Mouse (Mus musculus) heart, embryonic 15.5 days (tissue): ENCODE data around the gene Palm3. TPM values are rescaled to one million over a fixed set of nuclear protein-coding genes. Genes with fewer than 3 reads are reported as not detected.
A peak's percentile ranks its signal among the peaks of the same experiment; 100 is the strongest.

ENCODE experiments used
- ATAC-seq: fragments of 200-750 bp; cut with Nextera tagmentation; replicated peaks from 2 replicates; pipeline ENCODE4 v1.8.0; 2017; ENCODE audit warnings: low read depth, moderate TSS enrichment; ENCODE audit not compliant: insufficient number of reproducible peaks, insufficient read depth, low FRiP score
- H3K27ac ChIP-seq: fragments of 300-500 bp; sonication (generic); 2 replicates; pipeline ENCODE4 v1.5.1; 2015; ENCODE audit warnings: mild to moderate bottlenecking, inconsistent platforms
- H3K27me3 ChIP-seq: fragments of 300-500 bp; sonication (generic); 2 replicates; pipeline ENCODE4 v1.6.1; 2015; ENCODE audit warnings: inconsistent platforms
- H3K36me3 ChIP-seq: fragments of 300-500 bp; sonication (generic); 2 replicates; pipeline ENCODE4 v1.6.1; 2015; ENCODE audit warnings: mild to moderate bottlenecking, inconsistent platforms
- H3K4me1 ChIP-seq: fragments of 300-500 bp; sonication (generic); replicated peaks from 2 replicates; pipeline ENCODE4 v1.6.1; 2015; ENCODE audit warnings: inconsistent platforms
- H3K4me2 ChIP-seq: fragments of 300-500 bp; sonication (generic); 2 replicates; pipeline ENCODE4 v1.6.1; 2015; ENCODE audit warnings: inconsistent platforms, mild to moderate bottlenecking, moderate library complexity
- H3K4me3 ChIP-seq: fragments of 300-500 bp; sonication (generic); 2 replicates; pipeline ENCODE4 v1.5.1; 2015; ENCODE audit warnings: mild to moderate bottlenecking, inconsistent platforms
- H3K9ac ChIP-seq: fragments of 300-500 bp; sonication (generic); 2 replicates; pipeline ENCODE4 v1.6.1; 2015; ENCODE audit warnings: mild to moderate bottlenecking, inconsistent platforms
- H3K9me3 ChIP-seq: fragments of 300-500 bp; sonication (generic); replicated peaks from 2 replicates; pipeline ENCODE4 v1.6.1; 2016; ENCODE audit warnings: inconsistent platforms
- WGBS: fragments of 180-500 bp; shearing (Covaris S2); methylation state at CpG from one replicate; pipeline ENCODE4 v1.1.7; 2015; ENCODE audit warnings: mixed read lengths; 5-methylcytosine and 5-hydroxymethylcytosine counted together
- polyA plus RNA-seq: library from polyadenylated mRNA; unstranded; fragments of >200 nt; fragmentation: Nextera tagmentation; extraction: Ambion mirVana; gene quantifications from 2 replicates; pipeline ENCODE4 v1.2.1, GENCODE M21; 2015

Gene Palm3
- polyA plus RNA-seq, 1 experiment from 2014 or later: 1.2 TPM

DNA sequence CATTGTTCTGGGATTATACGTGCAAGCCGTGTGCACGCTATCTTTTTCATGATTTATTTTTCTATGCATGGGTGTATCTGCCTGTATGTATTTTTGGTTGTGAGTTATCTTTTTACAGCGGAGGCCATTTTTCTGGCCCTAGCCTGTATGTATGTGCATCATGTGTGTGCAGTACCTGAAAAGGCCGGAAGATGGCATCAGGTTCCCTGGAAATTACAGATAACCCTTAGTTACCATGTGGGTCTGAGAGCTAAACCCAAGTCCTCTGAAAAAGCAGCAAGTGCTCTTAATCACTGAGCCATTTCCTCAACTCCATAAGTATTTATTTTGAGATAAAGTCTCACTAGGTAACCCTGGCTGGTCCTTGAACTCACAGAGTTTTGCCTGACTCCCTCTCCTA lies 32.0 kb downstream of the Palm3 start:
- no peak overlapping the region for H3K4me3 ChIP-seq
- H3K27ac ChIP-seq: peak overlapping the region; percentile 36; the same call in 1 of the 2 replicates
- H3K4me2 ChIP-seq: no peak overlapping the region
- no peaks in the 10 kb centered on the region for H3K9me3 ChIP-seq
- peaks cover 8% of the 10 kb centered on the region for H3K4me1 ChIP-seq
- H3K9ac ChIP-seq: no peak overlapping the region
- H3K27me3 ChIP-seq: 0 out of 2 replicates have a peak, but pooled peaks cover 3% of the 10 kb centered on the region
- no peaks in the 10 kb centered on the region for H3K36me3 ChIP-seq
- whole genome bisulfite sequencing: 86% methylated on average over 5 of the region's 5 CpGs
- ATAC-seq: no peak

DNA sequence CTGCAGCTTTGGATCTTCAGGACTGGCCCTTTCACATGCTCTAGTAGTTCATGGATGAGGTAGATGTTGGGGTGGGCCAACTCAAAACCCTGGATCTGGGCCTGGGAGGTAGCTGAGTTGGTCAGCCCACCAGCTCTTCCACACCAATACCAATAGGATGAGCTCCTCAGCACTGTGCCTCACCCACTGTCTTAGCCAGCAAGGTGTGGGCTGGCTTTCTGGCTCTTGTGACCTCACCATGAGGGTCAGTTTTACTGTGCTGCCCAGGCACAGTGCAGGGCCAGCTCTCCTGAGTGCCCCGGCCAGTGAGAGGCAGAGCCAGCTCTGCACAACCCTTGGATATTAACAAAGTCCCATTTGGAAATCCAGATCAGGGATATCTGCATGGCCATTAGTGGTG lies 36.6 kb downstream of the Palm3 start:
- Histone ChIP-seq H3K4me1 (peaks cover 1% of the 10 kb centered on the region), H3K4me2 (no peak overlapping the region), H3K27ac (no peak overlapping the region), H3K27me3 (0 out of 2 replicates have a peak, but pooled peaks cover 3% of the 10 kb centered on the region), H3K9ac (no peak overlapping the region), H3K9me3 (no peaks in the 10 kb centered on the region), H3K4me3 (no peak overlapping the region), H3K36me3 (no peaks in the 10 kb centered on the region)
- WGBS: 84% methylated on average over 1 of the region's 1 CpGs
- ATAC-seq: no peak

DNA sequence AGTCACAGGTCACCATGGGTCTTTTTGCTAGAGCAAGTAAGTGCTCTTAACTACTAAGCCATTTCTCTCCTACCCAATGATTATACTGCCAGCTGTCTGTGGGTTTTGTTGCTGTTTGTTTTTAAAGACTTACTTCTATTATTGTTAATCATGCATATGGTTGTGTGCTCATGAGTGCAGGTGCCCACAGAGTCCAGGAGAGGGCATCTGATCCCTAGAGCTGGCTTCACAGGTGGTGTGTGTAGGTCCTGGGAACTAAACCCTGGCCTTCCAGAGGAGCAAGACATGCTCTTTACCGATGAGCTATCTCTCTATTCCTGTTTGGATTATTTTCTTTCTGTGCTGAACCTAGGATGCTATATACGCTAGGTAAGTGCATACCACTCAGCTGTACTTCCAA lies 38.0 kb downstream of the Palm3 start:
- Histone ChIP-seq H3K36me3 (no peaks in the 10 kb centered on the region), H3K27ac (no peak overlapping the region), H3K4me1 (no peaks in the 10 kb centered on the region), H3K27me3 (0 out of 2 replicates have a peak, but pooled peaks cover 3% of the 10 kb centered on the region), H3K4me2 (no peak overlapping the region), H3K4me3 (no peak overlapping the region), H3K9ac (no peak overlapping the region), H3K9me3 (no peaks in the 10 kb centered on the region)
- ATAC-seq: no peak
- 89% methylated on average over 2 of the region's 2 CpGs for WGBS

DNA sequence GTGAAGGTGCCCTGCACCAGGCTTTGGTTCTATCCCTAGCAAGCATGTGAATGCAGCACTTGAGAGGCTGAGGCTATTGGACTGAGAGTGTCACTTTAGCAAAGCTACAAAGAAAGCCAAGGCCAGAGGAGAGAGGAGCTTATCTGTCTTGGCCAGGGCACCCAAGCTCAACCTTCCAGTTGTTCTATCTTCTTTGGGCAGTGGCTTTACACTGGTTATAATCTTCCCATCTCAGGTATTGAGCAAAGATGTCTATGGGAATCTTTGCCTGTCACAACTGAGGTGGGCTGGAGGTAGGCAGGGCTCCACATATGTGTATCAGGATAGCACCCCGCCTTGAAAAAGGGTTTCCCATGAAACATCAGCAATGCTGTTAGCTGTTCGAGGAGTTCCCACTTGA lies 39.0 kb downstream of the Palm3 start:
- 0 out of 2 replicates have a peak, but pooled peaks cover 3% of the 10 kb centered on the region for H3K27me3 ChIP-seq
- no peak overlapping the region for H3K9ac ChIP-seq
- H3K27ac ChIP-seq: no peak overlapping the region
- H3K9me3 ChIP-seq: no peaks in the 10 kb centered on the region
- H3K36me3 ChIP-seq: no peaks in the 10 kb centered on the region
- no peak overlapping the region for H3K4me3 ChIP-seq
- ATAC-seq: no peak
- 80% methylated on average over 2 of the region's 2 CpGs for WGBS
- no peak overlapping the region for H3K4me2 ChIP-seq
- no peaks in the 10 kb centered on the region for H3K4me1 ChIP-seq

DNA sequence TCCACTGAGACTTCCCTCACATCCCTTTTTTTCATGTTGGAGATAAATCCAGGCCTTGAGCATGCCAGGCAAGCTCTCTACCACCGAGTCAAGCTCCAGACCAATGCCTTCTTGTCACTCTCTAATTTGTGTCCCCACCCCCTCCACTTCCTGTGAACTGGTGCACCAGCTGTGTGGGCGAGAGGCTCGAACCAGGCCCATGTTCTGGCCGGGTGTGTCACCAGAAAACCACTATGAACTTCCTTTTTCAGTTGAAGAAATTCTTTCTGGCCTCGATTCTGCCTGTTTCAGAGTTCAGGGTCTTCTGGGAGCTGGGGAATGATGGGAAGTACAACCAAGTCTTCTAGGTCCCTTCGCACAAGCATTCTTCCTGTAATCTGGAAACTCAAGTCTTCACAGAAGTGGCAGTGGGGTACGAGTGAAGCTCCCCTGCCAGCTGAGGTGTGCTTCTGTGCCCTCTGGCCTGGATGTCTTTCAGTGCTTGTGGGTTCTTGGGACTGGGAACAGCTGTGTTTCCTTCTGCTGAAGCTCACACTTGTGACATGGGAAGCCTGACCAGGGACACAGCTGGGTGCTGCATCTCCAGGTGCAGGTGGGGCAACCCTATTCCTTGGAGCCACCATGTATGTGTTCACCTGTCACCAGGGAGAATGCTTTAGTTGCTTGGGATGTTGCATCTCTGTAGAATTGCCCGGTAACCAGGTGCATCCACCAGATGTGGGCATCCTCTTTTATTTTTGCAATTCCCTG lies 42.8 kb downstream of the Palm3 start:
- no peak for ATAC-seq
- Histone ChIP-seq H3K9ac (no peak overlapping the region), H3K4me3 (no peak overlapping the region), H3K36me3 (no peaks in the 10 kb centered on the region), H3K9me3 (no peaks in the 10 kb centered on the region), H3K27ac (peak overlapping the region; percentile 42; the same call in 1 of the 2 replicates), H3K27me3 (no peaks in the 10 kb centered on the region), H3K4me2 (no peak overlapping the region), H3K4me1 (peaks cover 18% of the 10 kb centered on the region)
- 59% methylated on average over 8 of the region's 8 CpGs for WGBS

DNA sequence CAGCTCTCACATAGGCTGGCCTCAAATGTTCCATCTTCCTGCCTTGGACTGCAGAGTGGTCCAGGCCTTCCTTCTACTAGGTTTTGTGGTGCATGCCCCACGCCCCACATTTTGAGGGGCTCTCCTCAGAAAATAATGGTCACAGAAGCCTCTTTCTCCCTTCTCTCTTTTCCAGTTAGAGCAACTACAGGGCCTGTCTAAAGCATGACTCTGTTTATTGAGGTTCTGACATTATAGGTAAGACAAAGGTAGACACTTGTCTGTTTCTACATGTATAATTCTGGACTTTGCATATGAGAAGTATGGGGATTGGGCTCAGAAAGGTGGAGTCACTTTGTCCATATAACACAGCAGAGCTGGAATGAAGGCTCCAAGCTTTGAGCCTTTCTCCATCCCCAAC lies 43.8 kb downstream of the Palm3 start, which contains the start of gene Gm10643:
Gm10643 (minus strand) TSS at position 101 of the 400 bp plus-strand sequence.
- H3K9me3 ChIP-seq: no peaks in the 10 kb centered on the region
- H3K27ac ChIP-seq: peak within 1 kb of the TSS; percentile 93
- H3K4me1 ChIP-seq: peaks cover 28% of the 10 kb centered on the region
- WGBS: 91% methylated on average over 1 of the region's 1 CpGs
- peak within 1 kb of the TSS; percentile 85 for H3K4me3 ChIP-seq
- peak within 1 kb of the TSS; percentile 80 for H3K9ac ChIP-seq
- ATAC-seq: no peak
- H3K27me3 ChIP-seq: no peaks in the 10 kb centered on the region
- H3K4me2 ChIP-seq: peak within 1 kb of the TSS; percentile 82
- H3K36me3 ChIP-seq: no peaks in the 10 kb centered on the region

DNA sequence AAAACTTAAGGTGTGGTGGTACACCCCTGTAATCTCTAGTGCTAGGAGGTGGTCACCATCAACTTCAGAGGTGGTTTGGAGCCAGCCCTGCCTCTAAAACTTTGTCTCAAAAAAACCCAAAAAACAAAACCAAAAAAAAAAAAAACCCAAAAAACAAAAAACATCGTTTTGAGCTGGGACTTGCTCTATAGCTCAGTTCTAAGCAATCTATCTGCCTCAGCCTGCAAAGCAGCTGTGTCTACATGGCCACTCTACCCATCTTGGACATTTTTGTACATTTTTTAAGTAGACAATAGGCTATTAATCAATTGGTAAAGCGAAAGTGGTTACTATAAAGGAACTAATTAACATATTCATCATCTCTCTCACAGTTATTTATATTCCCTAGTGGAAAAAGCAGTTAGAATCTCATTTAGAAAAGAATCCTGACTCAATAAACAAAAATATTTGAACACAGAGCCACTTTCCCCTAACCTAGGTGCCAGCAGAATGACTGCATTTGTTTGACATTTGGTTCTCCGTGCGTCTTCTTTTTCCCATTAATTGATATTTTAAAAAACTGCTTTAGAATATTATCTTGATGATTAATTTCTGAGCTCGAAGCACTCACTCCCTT lies 44.3 kb downstream of the Palm3 start:
- H3K4me3 ChIP-seq: peak overlapping the region; percentile 85
- ATAC-seq: no peak
- H3K9me3 ChIP-seq: no peaks in the 10 kb centered on the region
- 24% methylated on average over 5 of the region's 5 CpGs for WGBS
- no peaks in the 10 kb centered on the region for H3K36me3 ChIP-seq
- peak overlapping the region; percentile 80 for H3K9ac ChIP-seq
- H3K4me1 ChIP-seq: peaks cover 33% of the 10 kb centered on the region
- peak overlapping the region; percentile 93 for H3K27ac ChIP-seq
- H3K4me2 ChIP-seq: peak overlapping the region; percentile 82
- H3K27me3 ChIP-seq: no peaks in the 10 kb centered on the region

DNA sequence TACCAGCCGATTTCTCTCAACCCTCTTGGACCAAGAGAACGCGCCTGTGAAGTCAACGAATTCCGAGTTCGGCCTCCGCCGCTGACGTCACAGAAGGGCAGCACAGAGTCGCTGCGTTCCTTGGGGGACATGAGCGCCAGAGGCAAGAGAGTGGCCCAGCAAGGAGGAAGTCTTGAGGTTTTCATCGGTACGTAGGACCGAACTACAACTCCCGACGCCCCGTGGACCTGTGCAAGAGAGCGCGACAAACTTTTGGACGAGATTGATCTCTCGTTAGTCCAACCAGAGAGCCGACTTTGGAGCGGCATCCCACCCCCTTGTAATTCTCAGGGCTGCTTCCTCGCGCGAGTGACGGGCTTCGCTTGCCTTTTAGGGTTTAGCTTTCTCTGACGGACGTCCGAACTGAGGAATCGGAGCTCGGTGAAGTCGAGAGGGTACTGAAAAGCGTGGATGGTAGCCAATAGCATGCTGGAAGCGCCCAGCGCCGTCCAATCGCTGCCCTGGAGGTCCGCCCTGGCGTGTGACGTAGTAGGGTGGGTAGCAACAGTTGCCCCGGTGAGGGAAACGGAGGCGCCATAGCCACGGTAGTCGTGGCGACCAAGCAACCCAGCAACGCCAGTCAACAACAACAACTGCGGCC lies 45.1 kb downstream of the Palm3 start, which contains the start of gene Rfx1:
Rfx1 (plus strand) TSS at position 544 of the 640 bp plus-strand sequence.
- Histone ChIP-seq H3K27ac (peak within 1 kb of the TSS; percentile 95), H3K4me1 (peaks cover 41% of the 10 kb centered on the region), H3K9me3 (no peaks in the 10 kb centered on the region), H3K4me2 (peak within 1 kb of the TSS; percentile 82), H3K9ac (peak within 1 kb of the TSS; percentile 80), H3K4me3 (peak within 1 kb of the TSS; percentile 85), H3K27me3 (no peaks in the 10 kb centered on the region), H3K36me3 (no peaks in the 10 kb centered on the region)
- peak; percentile 97 for ATAC-seq
- WGBS: under 1% methylated on average over 51 of the region's 51 CpGs

DNA sequence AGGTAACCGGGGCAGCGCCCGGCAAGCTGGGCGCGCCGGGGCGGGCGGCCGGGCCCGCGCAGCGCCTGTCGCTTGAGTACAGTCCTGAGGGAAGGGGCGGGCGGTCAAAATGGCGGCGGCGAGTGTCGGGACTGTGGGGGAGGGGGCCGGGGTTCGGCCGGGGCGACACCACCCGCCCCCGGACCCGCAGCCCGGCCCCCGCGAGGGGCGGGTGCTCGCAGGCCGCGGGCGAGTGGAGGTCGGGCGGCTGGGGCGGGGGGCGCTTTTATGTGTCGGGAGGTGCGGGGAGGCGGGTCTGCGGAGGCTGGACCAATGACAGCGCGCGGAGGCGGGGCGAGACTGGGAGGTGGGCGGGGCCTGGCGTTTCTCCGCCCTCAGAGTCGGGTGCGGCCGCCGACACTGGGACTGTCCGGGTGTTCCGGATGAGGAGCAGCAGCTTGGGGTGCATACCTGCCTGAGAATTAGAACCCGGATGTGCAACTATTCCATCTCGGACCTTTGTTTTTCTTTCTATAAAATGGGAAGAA lies 45.8 kb downstream of the Palm3 start:
- peak; percentile 72 for ATAC-seq
- Histone ChIP-seq H3K36me3 (no peaks in the 10 kb centered on the region), H3K27ac (peak overlapping the region; percentile 95), H3K27me3 (no peaks in the 10 kb centered on the region), H3K4me2 (peak overlapping the region; percentile 58), H3K4me3 (peak overlapping the region; percentile 85), H3K4me1 (peaks cover 48% of the 10 kb centered on the region), H3K9me3 (no peaks in the 10 kb centered on the region), H3K9ac (peak overlapping the region; percentile 78)
- WGBS: under 1% methylated on average over 57 of the region's 58 CpGs

DNA sequence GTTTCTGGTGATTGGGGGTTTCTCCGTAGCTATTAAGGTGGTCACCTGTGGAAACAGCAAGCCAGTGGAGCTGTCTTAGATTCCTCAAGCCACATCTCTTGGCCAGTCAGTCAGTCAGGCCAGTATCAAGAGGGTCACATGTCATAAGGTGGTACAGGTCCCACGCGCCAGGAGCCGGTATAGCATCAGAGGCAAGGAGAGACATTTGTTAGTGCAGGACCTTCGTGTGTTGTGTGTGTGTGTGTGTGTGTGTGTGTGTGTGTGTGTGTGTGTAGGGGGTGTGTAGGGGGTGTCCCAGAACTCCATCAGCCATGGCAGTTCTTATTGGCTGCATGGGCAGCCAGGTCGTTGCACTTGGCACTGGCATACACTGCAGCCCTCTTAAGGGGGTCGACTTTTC lies 46.6 kb downstream of the Palm3 start:
- H3K27ac ChIP-seq: peak overlapping the region; percentile 95; the same call in 1 of the 2 replicates
- no peak for ATAC-seq
- peak overlapping the region; percentile 85 for H3K4me3 ChIP-seq
- H3K27me3 ChIP-seq: no peaks in the 10 kb centered on the region
- no peaks in the 10 kb centered on the region for H3K36me3 ChIP-seq
- peaks cover 51% of the 10 kb centered on the region for H3K4me1 ChIP-seq
- peak overlapping the region; percentile 58 for H3K4me2 ChIP-seq
- no peak overlapping the region; the same call in 1 of the 2 replicates for H3K9ac ChIP-seq
- 71% methylated on average over 7 of the region's 7 CpGs for WGBS
- no peaks in the 10 kb centered on the region for H3K9me3 ChIP-seq
